In genomic region chr14:55592226-55592625, GRCm38 (mm10) we compare ENCODE assay signal across 8 mouse cellular contexts. TPM values are rescaled to one million over a fixed set of nuclear protein-coding genes. Genes with fewer than 3 reads are reported as not detected.
A peak's percentile ranks its signal among the peaks of the same experiment; 100 is the strongest.
DNase-seq lines count a peak whose midpoint lies in the region; ATAC-seq and TF ChIP-seq lines count a peak whose summit lies in the region.

No protein-coding gene starts in this region.

- peaks cover 34% of the 10 kb centered on the region for H3K36me3 ChIP-seq in heart, embryonic 15.5 days
- H3K36me3 ChIP-seq in heart, postnatal 0 days (replicated peaks; ENCODE audit: control insufficient read depth, insufficient read depth, low read length) = peaks cover 52% of the 10 kb centered on the region
- peaks cover 21% of the 10 kb centered on the region for H3K36me3 ChIP-seq in liver, embryonic 14.5 days (replicated peaks; ENCODE audit: control insufficient read depth, insufficient read depth, low read depth)

- no peaks in the 10 kb centered on the region for H3K27me3 ChIP-seq in heart, embryonic 15.5 days
- no peaks in the 10 kb centered on the region for H3K27me3 ChIP-seq in heart, postnatal 0 days (ENCODE audit: control insufficient read depth, insufficient read depth, low read length)
- no peaks in the 10 kb centered on the region for H3K27me3 ChIP-seq in liver, embryonic 14.5 days (ENCODE audit: control insufficient read depth, insufficient read depth, low read length)

- H3K4me1 ChIP-seq in heart, embryonic 15.5 days (replicated peaks) = peaks cover 26% of the 10 kb centered on the region
- H3K4me1 ChIP-seq in heart, postnatal 0 days (ENCODE audit: control insufficient read depth, insufficient read depth) = peaks cover 12% of the 10 kb centered on the region
- H3K4me1 ChIP-seq in liver, embryonic 14.5 days (replicated peaks; ENCODE audit: control insufficient read depth in 2 of 2, insufficient read depth in 2 of 2, low read length in 1 of 2) = peaks cover 11% of the 10 kb centered on the region in 2 experiments

- H3K9ac ChIP-seq in heart, embryonic 15.5 days = peak overlapping the region; percentile 88
- peak overlapping the region; percentile 72 for H3K9ac ChIP-seq in heart, postnatal 0 days (replicated peaks; ENCODE audit: low read depth, low read length)
- peak overlapping the region; percentile 77 for H3K9ac ChIP-seq in liver, embryonic 14.5 days (replicated peaks)

- WGBS in heart, embryonic 15.5 days = 2% methylated on average over 16 of the region's 16 CpGs
- WGBS in heart, postnatal 0 days = 3% methylated on average over 16 of the region's 16 CpGs
- WGBS in liver, embryonic 14.5 days (ENCODE audit: insufficient replicate concordance) = 4% methylated on average over 16 of the region's 16 CpGs

- peak overlapping the region; percentile 96 for H3K27ac ChIP-seq in heart, embryonic 15.5 days
- H3K27ac ChIP-seq in heart, postnatal 0 days (ENCODE audit: low read depth) = peak overlapping the region; percentile 96
- H3K27ac ChIP-seq in liver, embryonic 14.5 days = peak overlapping the region; percentile 97

- DNase-seq in heart, adult 11 months = no peak
- DNase-seq in MN1 (ENCODE audit: low spot score) = peak; percentile 43
- DNase-seq in heart, postnatal 0 days (ENCODE audit: low spot score) = no peak
- DNase-seq in liver, embryonic 14.5 days (ENCODE audit: low read depth in 3 of 3, low spot score in 3 of 3) = no peak
- DNase-seq in layer of hippocampus, adult 18-20 months (ENCODE audit: low spot score in 2 of 2) = no peak
- DNase-seq in right cerebral cortex, postnatal 36 days (ENCODE audit: low spot score in 2 of 2) = no peak
- no peak for DNase-seq in left cerebral cortex, adult 8-10 months (ENCODE audit: low spot score in 2 of 2)

- no peak for TF ChIP-seq EP300 in heart, postnatal 0 days (IDR thresholded peaks at IDR 0.05; ENCODE audit: low read depth)
- TF ChIP-seq EP300 in liver, embryonic 14.5 days (IDR thresholded peaks at IDR 0.05; ENCODE audit: low read depth) = no peak

- no peak for ATAC-seq in heart, embryonic 15.5 days (replicated peaks; ENCODE audit: insufficient number of reproducible peaks, insufficient read depth, low FRiP score, low read depth)
- no peak for ATAC-seq in heart, postnatal 0 days (ENCODE audit: insufficient read depth, low read depth)
- ATAC-seq in liver, embryonic 14.5 days (ENCODE audit: insufficient read depth) = no peak

- TF ChIP-seq CTCF in heart, postnatal 0 days (IDR thresholded peaks at IDR 0.05; ENCODE audit: low read depth) = no peak
- TF ChIP-seq CTCF in liver, embryonic 14.5 days (IDR thresholded peaks at IDR 0.05; ENCODE audit: low read depth) = no peak

- no peaks in the 10 kb centered on the region for H3K9me3 ChIP-seq in heart, embryonic 15.5 days (replicated peaks)
- no peaks in the 10 kb centered on the region for H3K9me3 ChIP-seq in heart, postnatal 0 days (replicated peaks; ENCODE audit: control insufficient read depth, low read length)
- H3K9me3 ChIP-seq in liver, embryonic 14.5 days (ENCODE audit: control insufficient read depth, low read length) = no peaks in the 10 kb centered on the region

- H3K4me2 ChIP-seq in heart, embryonic 15.5 days = peak overlapping the region; percentile 92
- H3K4me2 ChIP-seq in heart, postnatal 0 days (ENCODE audit: low read depth, low read length) = peak overlapping the region; percentile 93
- H3K4me2 ChIP-seq in liver, embryonic 14.5 days (ENCODE audit: low read depth) = peak overlapping the region; percentile 75

- H3K4me3 ChIP-seq in heart, embryonic 15.5 days = peak overlapping the region; percentile 85
- H3K4me3 ChIP-seq in heart, postnatal 0 days (ENCODE audit: low read depth, low read length) = peak overlapping the region; percentile 79
- H3K4me3 ChIP-seq in liver, embryonic 14.5 days (ENCODE audit: insufficient read depth in 1 of 2, low read depth in 2 of 2, low read length in 2 of 2) = peak overlapping the region; percentile 79 to 96

RNA-seq across cellular contexts. Expression of gene Rnf31, which starts 0.7 kb away (rescaled TPM):
- polyA plus RNA-seq in heart, embryonic 15.5 days (2015; fragmentation: Nextera tagmentation; extraction: Ambion mirVana) = 15.8 and 17.4 TPM in 2 replicates
- 15.0 and 20.1 TPM in 2 replicates for total RNA-seq in heart, postnatal 0 days (2014; rRNA removed; ENCODE audit: low replicate concordance)
- 10.3 and 13.6 TPM in 2 replicates for polyA plus RNA-seq in heart, postnatal 0 days (2015; fragmentation: Nextera tagmentation; extraction: Ambion mirVana)
- polyA plus RNA-seq in liver, embryonic 14.5 days (2012; rRNA removed) = 6.2 and 6.5 TPM in 2 replicates
- polyA plus RNA-seq in liver, embryonic 14.5 days (2014; fragmentation: Nextera tagmentation; extraction: Ambion mirVana) = 6.6 and 7.6 TPM in 2 replicates
- 10 to 100 TPM; 38.0 to 43.0 TPM for total RNA-seq in layer of hippocampus, adult 18-20 months (2021)
- total RNA-seq in left cerebral cortex, adult 8-10 months (2022) = 10 to 100 TPM; 31.4 to 46.1 (median 38.0) TPM

RNA-seq across cellular contexts. Expression of gene Psme2, which starts 1.3 kb away (rescaled TPM):
- 203 and 215 TPM in 2 replicates for polyA plus RNA-seq in heart, embryonic 15.5 days (2015; fragmentation: Nextera tagmentation; extraction: Ambion mirVana)
- total RNA-seq in heart, postnatal 0 days (2014; rRNA removed; ENCODE audit: low replicate concordance) = 35.3 and 352 TPM in 2 replicates
- polyA plus RNA-seq in heart, postnatal 0 days (2015; fragmentation: Nextera tagmentation; extraction: Ambion mirVana) = 220 and 234 TPM in 2 replicates
- polyA plus RNA-seq in liver, embryonic 14.5 days (2012; rRNA removed) = 36.2 and 56.0 TPM in 2 replicates
- polyA plus RNA-seq in liver, embryonic 14.5 days (2014; fragmentation: Nextera tagmentation; extraction: Ambion mirVana) = 181 and 190 TPM in 2 replicates
- total RNA-seq in layer of hippocampus, adult 18-20 months (2021) = 10 to 100 TPM; 53.7 to 57.4 TPM
- total RNA-seq in left cerebral cortex, adult 8-10 months (2022) = 10 to 100 TPM; 50.2 to 74.0 (median 51.3) TPM

RNA-seq across cellular contexts. Expression of gene Emc9, which starts 7.1 kb away (rescaled TPM):
- polyA plus RNA-seq in heart, embryonic 15.5 days (2015; fragmentation: Nextera tagmentation; extraction: Ambion mirVana) = 21.2 and 21.6 TPM in 2 replicates
- 36.1 and 37.6 TPM in 2 replicates for total RNA-seq in heart, postnatal 0 days (2014; rRNA removed; ENCODE audit: low replicate concordance)
- 52.9 and 54.1 TPM in 2 replicates for polyA plus RNA-seq in heart, postnatal 0 days (2015; fragmentation: Nextera tagmentation; extraction: Ambion mirVana)
- polyA plus RNA-seq in liver, embryonic 14.5 days (2012; rRNA removed) = 19.2 and 20.3 TPM in 2 replicates
- polyA plus RNA-seq in liver, embryonic 14.5 days (2014; fragmentation: Nextera tagmentation; extraction: Ambion mirVana) = 32.8 and 33.0 TPM in 2 replicates
- total RNA-seq in layer of hippocampus, adult 18-20 months (2021) = 10 to 100 TPM; 43.3 to 49.5 TPM
- total RNA-seq in left cerebral cortex, adult 8-10 months (2022) = 10 to 100 TPM; 46.3 to 59.7 (median 50.8) TPM

RNA-seq across cellular contexts. Expression of gene Irf9, which starts 11.1 kb away (rescaled TPM):
- 9.1 and 13.7 TPM in 2 replicates for polyA plus RNA-seq in heart, embryonic 15.5 days (2015; fragmentation: Nextera tagmentation; extraction: Ambion mirVana)
- 31.5 and 44.7 TPM in 2 replicates for total RNA-seq in heart, postnatal 0 days (2014; rRNA removed; ENCODE audit: low replicate concordance)
- 11.6 and 14.2 TPM in 2 replicates for polyA plus RNA-seq in heart, postnatal 0 days (2015; fragmentation: Nextera tagmentation; extraction: Ambion mirVana)
- polyA plus RNA-seq in liver, embryonic 14.5 days (2012; rRNA removed) = 13.5 and 15.1 TPM in 2 replicates
- polyA plus RNA-seq in liver, embryonic 14.5 days (2014; fragmentation: Nextera tagmentation; extraction: Ambion mirVana) = 11.2 and 13.8 TPM in 2 replicates
- 10 to 100 TPM; 10.9 to 13.3 TPM for total RNA-seq in layer of hippocampus, adult 18-20 months (2021)
- 10 to 100 TPM in 2 of 4 experiments, 1 to 10 TPM in 2; 7.5 to 15.2 (median 11.2) TPM for total RNA-seq in left cerebral cortex, adult 8-10 months (2022)

RNA-seq across cellular contexts. Expression of gene Psme1, which starts 14.3 kb away (rescaled TPM):
- polyA plus RNA-seq in heart, embryonic 15.5 days (2015; fragmentation: Nextera tagmentation; extraction: Ambion mirVana) = 206 and 216 TPM in 2 replicates
- 145 and 181 TPM in 2 replicates for total RNA-seq in heart, postnatal 0 days (2014; rRNA removed; ENCODE audit: low replicate concordance)
- 250 and 254 TPM in 2 replicates for polyA plus RNA-seq in heart, postnatal 0 days (2015; fragmentation: Nextera tagmentation; extraction: Ambion mirVana)
- polyA plus RNA-seq in liver, embryonic 14.5 days (2012; rRNA removed) = 32.0 and 51.1 TPM in 2 replicates
- polyA plus RNA-seq in liver, embryonic 14.5 days (2014; fragmentation: Nextera tagmentation; extraction: Ambion mirVana) = 99.9 and 103 TPM in 2 replicates
- total RNA-seq in layer of hippocampus, adult 18-20 months (2021) = 10 to 100 TPM; 54.0 to 56.6 TPM
- total RNA-seq in left cerebral cortex, adult 8-10 months (2022) = 10 to 100 TPM; 53.6 to 63.7 (median 58.8) TPM
